Mouse (Mus musculus) testis, adult 2 months (tissue): ENCODE measurements at regions not wholly inside any gene's neighbourhood (a gene's known extent, or its start where the extent isn't known, plus 50 kb on each side); places are given as distances from the start of the nearest gene placed in this dataset.

Experiments used
- CTCF ChIP-seq: fragments of 200-500 bp; IDR thresholded peaks from 2 replicates; pipeline ENCODE4 v1.5.1; 2012; ENCODE audit warnings: low read depth, mild to moderate bottlenecking, inconsistent platforms, low read length, moderate library complexity; ENCODE audit not compliant: control insufficient read depth, insufficient read depth, insufficient replicate concordance
- POLR2A ChIP-seq: fragments of 200-500 bp; IDR thresholded peaks from 2 replicates; pipeline ENCODE4 v1.6.1; 2012; ENCODE audit warnings: low read depth, mild to moderate bottlenecking, inconsistent platforms, low read length, moderate library complexity; ENCODE audit not compliant: control insufficient read depth

DNA sequence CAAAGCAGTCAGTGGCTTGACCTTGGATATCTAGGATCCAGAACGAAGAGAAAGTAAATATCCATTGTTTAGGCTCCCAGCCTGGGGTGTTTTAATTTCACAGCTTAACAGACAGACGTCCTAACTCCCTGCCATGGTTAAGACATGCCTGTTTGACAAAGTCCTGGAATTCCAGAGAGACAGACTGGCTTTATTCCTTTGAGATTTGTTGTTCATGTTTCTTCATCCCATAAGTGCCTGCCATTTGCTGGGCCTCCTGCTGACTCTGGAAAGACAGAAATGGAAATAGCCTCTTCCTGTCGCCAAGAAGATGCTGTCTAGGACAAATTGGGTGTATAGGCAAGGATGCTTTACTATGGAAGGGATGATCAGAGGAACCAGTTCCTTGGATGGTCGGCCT is 285.5 kb downstream of the Rnf144a start:
- no peak for TF ChIP-seq CTCF
- TF ChIP-seq POLR2A: no peak
